Mouse (Mus musculus) midbrain, embryonic 11.5 days (tissue): Measurements from ENCODE around the gene Igfbp2. TPM values are rescaled to one million over a fixed set of nuclear protein-coding genes. Genes with fewer than 3 reads are reported as not detected.

Source experiments
- ATAC-seq: fragments of 200-750 bp; cut with Nextera tagmentation; 2 replicates; pipeline ENCODE4 v1.8.0; 2017; ENCODE audit warnings: moderate TSS enrichment, moderate library complexity; ENCODE audit not compliant: low FRiP score
- DNase-seq: peaks from one replicate; pipeline ENCODE4 v3.0.0; 2015; ENCODE audit warnings: low spot score; ENCODE audit errors: missing footprints
- H3K27ac ChIP-seq: fragments of 300-500 bp; sonication (generic); 2 replicates; pipeline ENCODE4 v1.5.1; 2014; ENCODE audit warnings: low read depth, low read length
- H3K27me3 ChIP-seq: fragments of 300-500 bp; sonication (generic); 2 replicates; pipeline ENCODE4 v1.6.1; 2014; ENCODE audit warnings: mild to moderate bottlenecking, low read length, moderate library complexity, mixed read lengths; ENCODE audit not compliant: control insufficient read depth, insufficient read depth
- H3K36me3 ChIP-seq: fragments of 300-500 bp; sonication (generic); 2 replicates; pipeline ENCODE4 v1.6.1; 2014; ENCODE audit warnings: mild to moderate bottlenecking, low read length, moderate library complexity, mixed read lengths; ENCODE audit not compliant: control insufficient read depth, insufficient read depth
- H3K4me1 ChIP-seq: fragments of 300-500 bp; sonication (generic); 2 replicates; pipeline ENCODE4 v1.6.1; 2014; ENCODE audit warnings: low read length; ENCODE audit not compliant: control insufficient read depth, insufficient read depth
- H3K4me2 ChIP-seq: fragments of 300-500 bp; sonication (generic); 2 replicates; pipeline ENCODE4 v1.6.1; 2014; ENCODE audit warnings: mild to moderate bottlenecking, moderate library complexity
- H3K4me3 ChIP-seq: fragments of 300-500 bp; sonication (generic); 2 replicates; pipeline ENCODE4 v1.5.1; 2014; ENCODE audit warnings: low read depth, low read length
- H3K9ac ChIP-seq: fragments of 300-500 bp; sonication (generic); 2 replicates; pipeline ENCODE4 v1.6.1; 2014; ENCODE audit warnings: low read length
- H3K9me3 ChIP-seq: fragments of 300-500 bp; sonication (generic); 2 replicates; pipeline ENCODE4 v1.6.1; 2016; ENCODE audit warnings: low read length; ENCODE audit not compliant: control insufficient read depth
- WGBS: fragments of 180-500 bp; shearing (Covaris S2); extraction: QIAGEN DNeasy Blood & Tissue Kit; methylation state at CpG from one replicate; pipeline ENCODE4 v1.1.7; 2014; 5-methylcytosine and 5-hydroxymethylcytosine counted together
- polyA plus RNA-seq: library from polyadenylated mRNA; unstranded; fragments of >200 nt; fragmentation: Nextera tagmentation; extraction: Ambion mirVana; gene quantifications from 2 replicates; pipeline ENCODE4 v1.2.1, GENCODE M21; 2014

Gene Igfbp2
- polyA plus RNA-seq, 1 experiment from 2014 or later: 548 TPM

DNA sequence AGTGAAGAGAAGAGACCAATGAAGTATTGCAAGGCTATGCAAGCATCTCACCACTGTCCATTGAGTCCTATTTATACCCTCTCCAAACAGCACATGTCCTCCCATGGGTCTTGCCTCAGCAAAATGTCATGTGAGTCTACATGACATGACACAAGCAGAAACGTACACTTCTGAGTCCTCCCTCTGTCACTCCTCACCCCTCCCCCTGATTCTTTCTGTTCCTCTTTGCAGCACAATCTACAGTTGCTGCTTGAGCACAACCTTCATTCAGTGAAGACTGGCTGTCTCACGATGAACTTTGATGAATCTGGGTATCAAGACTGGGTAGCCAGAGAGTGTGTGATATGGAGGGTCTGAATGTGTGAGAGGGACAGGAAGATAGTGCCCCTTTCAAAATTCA lies 28.2 kb upstream of the Igfbp2 start:
- H3K4me1 ChIP-seq: no peaks in the 10 kb centered on the region
- no peak for ATAC-seq
- 92% methylated on average over 2 of the region's 2 CpGs for WGBS

DNA sequence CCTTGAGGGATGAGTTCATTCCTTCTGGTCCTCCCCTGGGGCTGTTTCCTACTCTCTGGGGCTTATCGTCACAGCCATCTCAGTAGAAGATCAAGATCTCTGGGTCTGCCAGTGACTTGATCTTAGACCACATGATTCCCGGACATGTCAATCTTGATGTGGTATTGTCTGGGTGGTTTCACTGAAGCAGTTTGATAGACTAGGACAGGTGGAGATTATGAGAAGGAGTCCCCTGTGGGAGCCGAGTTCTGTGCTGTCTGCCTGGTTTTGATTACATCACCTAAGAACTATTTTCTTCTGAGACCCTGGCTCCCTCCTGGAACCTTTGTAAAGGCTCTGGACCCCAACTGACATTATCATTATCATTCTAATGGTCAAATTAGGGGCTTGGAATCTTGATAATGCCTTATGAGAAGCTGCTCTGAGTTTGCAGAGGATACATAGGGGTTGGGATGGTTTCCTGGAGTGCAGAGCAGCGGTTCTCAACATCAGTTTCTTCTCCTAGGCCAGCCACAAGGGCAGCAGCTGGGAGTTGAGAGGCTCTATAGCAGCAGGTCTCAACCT lies 27.1 kb upstream of the Igfbp2 start:
- no peak overlapping the region for H3K9ac ChIP-seq

More for the DNA sequence above, 28.2 kb upstream of the Igfbp2 start:
- no peak overlapping the region for H3K27ac ChIP-seq
- H3K4me2 ChIP-seq: no peak overlapping the region
- H3K4me3 ChIP-seq: no peak overlapping the region
- H3K27me3 ChIP-seq: no peaks in the 10 kb centered on the region
- H3K9me3 ChIP-seq: no peaks in the 10 kb centered on the region
- H3K36me3 ChIP-seq: no peaks in the 10 kb centered on the region
- no peak for DNase-seq
- H3K9ac ChIP-seq: no peak overlapping the region

DNA sequence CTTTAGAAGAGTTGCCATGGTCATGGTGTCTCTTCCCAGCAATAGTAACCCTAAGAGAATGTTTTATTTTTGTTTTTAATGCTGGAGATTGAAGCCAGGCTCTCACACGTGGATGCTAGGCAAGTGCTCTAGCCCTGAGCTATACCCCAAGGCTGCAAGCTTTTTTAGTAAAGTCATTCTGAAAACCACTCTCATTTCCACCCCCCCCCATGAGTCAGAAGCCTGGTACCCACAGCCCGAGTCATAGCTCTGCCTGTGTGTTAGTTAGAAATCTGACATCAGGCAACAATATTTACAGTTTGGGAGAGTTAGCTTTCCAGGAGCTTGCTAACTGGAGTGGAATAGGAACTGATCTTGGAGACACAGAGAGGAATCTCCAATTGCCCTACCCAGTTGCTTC lies 25.9 kb upstream of the Igfbp2 start:
- WGBS: 82% methylated on average over 2 of the region's 2 CpGs
- no peaks in the 10 kb centered on the region for H3K9me3 ChIP-seq
- ATAC-seq (no peak), DNase-seq (no peak)
- H3K4me2 ChIP-seq: no peak overlapping the region
- H3K27me3 ChIP-seq: no peaks in the 10 kb centered on the region
- no peak overlapping the region for H3K4me3 ChIP-seq
- H3K4me1 ChIP-seq: no peaks in the 10 kb centered on the region
- no peaks in the 10 kb centered on the region for H3K36me3 ChIP-seq
- no peak overlapping the region for H3K9ac ChIP-seq
- H3K27ac ChIP-seq: no peak overlapping the region

More for the DNA sequence above, 27.1 kb upstream of the Igfbp2 start:
- H3K27me3 ChIP-seq: no peaks in the 10 kb centered on the region
- no peak overlapping the region for H3K27ac ChIP-seq
- H3K4me3 ChIP-seq: no peak overlapping the region
- H3K36me3 ChIP-seq: no peaks in the 10 kb centered on the region
- WGBS: 70% methylated on average over 4 of the region's 4 CpGs
- no peak overlapping the region for H3K4me2 ChIP-seq
- DNase-seq (no peak), ATAC-seq (no peak)
- no peaks in the 10 kb centered on the region for H3K4me1 ChIP-seq
- H3K9me3 ChIP-seq: no peaks in the 10 kb centered on the region

DNA sequence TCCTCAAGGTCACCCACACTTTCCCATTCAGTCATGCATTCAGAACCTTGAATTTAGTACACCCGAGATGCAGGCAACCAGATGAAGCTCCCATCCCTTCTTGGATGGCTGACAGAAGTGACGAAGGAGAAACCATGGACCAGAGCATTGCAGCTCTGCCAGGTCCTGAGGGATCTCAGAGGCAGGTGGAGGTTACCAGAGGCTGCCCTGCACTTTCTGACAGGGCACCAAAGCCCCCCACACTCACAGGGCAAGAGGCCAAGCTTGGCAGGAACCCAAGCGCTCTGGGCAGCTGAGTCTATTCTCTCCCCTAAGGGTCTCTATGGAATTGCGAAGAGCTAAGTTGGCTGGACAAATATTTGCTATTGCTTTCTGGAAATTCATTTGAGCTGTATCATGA lies 20.3 kb upstream of the Igfbp2 start:
- Histone ChIP-seq H3K27me3 (no peaks in the 10 kb centered on the region), H3K4me1 (peaks cover 16% of the 10 kb centered on the region), H3K4me3 (no peak overlapping the region), H3K27ac (no peak overlapping the region), H3K9me3 (no peaks in the 10 kb centered on the region), H3K36me3 (no peaks in the 10 kb centered on the region), H3K4me2 (no peak overlapping the region), H3K9ac (no peak overlapping the region)
- WGBS: 89% methylated on average over 4 of the region's 4 CpGs
- ATAC-seq: no peak
- no peak for DNase-seq

- ATAC-seq (no peak), DNase-seq (peak; percentile 89)
- no peaks in the 10 kb centered on the region for H3K36me3 ChIP-seq
- H3K4me1 ChIP-seq: peaks cover 16% of the 10 kb centered on the region
- WGBS: 13% methylated on average over 8 of the region's 8 CpGs
- H3K9ac ChIP-seq: no peak overlapping the region
- no peaks in the 10 kb centered on the region for H3K27me3 ChIP-seq
- no peaks in the 10 kb centered on the region for H3K9me3 ChIP-seq
- H3K27ac ChIP-seq: 0 out of 2 replicates have a peak overlapping the region, but pooled peaks have one; percentile 31
- no peak overlapping the region for H3K4me3 ChIP-seq
- H3K4me2 ChIP-seq: no peak overlapping the region
These were observed 19.3 kb upstream of the Igfbp2 start for GRCm38 (mm10) chr1:72805037-72805436.

- WGBS: 8% methylated on average over 4 of the region's 4 CpGs
- Histone ChIP-seq H3K4me3 (no peak overlapping the region), H3K36me3 (no peaks in the 10 kb centered on the region), H3K9me3 (no peaks in the 10 kb centered on the region), H3K4me2 (no peak overlapping the region), H3K27ac (peak overlapping the region; percentile 79), H3K27me3 (no peaks in the 10 kb centered on the region), H3K4me1 (peaks cover 16% of the 10 kb centered on the region), H3K9ac (peak overlapping the region; percentile 38)
- ATAC-seq (peak; percentile 30; the same call in 1 of the 2 replicates), DNase-seq (no peak)
These were observed 18.7 kb upstream of the Igfbp2 start for GRCm38 (mm10) chr1:72805476-72806043.

DNA sequence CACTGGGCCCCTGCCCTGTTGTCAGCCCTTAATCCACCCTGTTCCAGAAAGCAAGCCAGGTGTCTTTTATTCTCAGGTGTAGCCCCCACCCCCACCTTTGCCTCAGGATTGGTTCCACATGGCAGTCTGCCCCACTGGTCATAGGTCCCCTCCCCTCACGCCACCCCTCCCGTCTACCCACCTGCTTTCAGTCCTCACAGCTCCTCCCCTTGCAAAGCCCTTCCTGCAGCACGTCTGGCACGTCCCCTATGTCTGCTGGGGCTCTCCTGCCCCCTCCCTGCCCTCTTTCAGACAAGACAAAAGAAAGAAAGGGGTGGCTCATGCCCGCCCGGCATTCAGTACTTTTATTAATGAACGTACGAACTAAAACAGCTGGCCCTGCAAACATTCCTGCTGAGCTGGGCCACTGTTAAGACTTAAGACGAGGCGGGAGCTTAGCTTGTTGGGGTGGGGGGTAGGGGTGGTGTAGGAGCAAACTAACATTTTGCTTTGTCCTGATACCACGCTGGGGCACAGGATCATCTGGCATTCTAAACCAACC lies 18.2 kb upstream of the Igfbp2 start:
- DNase-seq (peak; percentile 90), ATAC-seq (peak; percentile 92)
- 4% methylated on average over 11 of the region's 11 CpGs for WGBS
- H3K9me3 ChIP-seq: peaks cover 3% of the 10 kb centered on the region; the same call in 1 of the 2 replicates
- peak overlapping the region; percentile 79 for H3K27ac ChIP-seq
- H3K27me3 ChIP-seq: no peaks in the 10 kb centered on the region
- H3K4me2 ChIP-seq: peak overlapping the region; percentile 22; the same call in 1 of the 2 replicates
- H3K4me3 ChIP-seq: no peak overlapping the region
- H3K36me3 ChIP-seq: no peaks in the 10 kb centered on the region
- H3K9ac ChIP-seq: peak overlapping the region; percentile 38
- peaks cover 16% of the 10 kb centered on the region for H3K4me1 ChIP-seq

- no peaks in the 10 kb centered on the region for H3K27me3 ChIP-seq
- ATAC-seq (no peak), DNase-seq (no peak)
- no peak overlapping the region for H3K4me2 ChIP-seq
- no peak overlapping the region for H3K4me3 ChIP-seq
- H3K27ac ChIP-seq: no peak overlapping the region
- H3K36me3 ChIP-seq: no peaks in the 10 kb centered on the region
- H3K4me1 ChIP-seq: peaks cover 26% of the 10 kb centered on the region
- WGBS: 94% methylated on average over 7 of the region's 7 CpGs
- H3K9me3 ChIP-seq: peaks cover 5% of the 10 kb centered on the region; the same call in 1 of the 2 replicates
- no peak overlapping the region for H3K9ac ChIP-seq
These were observed 15.0 kb upstream of the Igfbp2 start for GRCm38 (mm10) chr1:72809304-72809703.

GRCm38 (mm10) chr1:72809951-72810675 lies 14.2 kb upstream of the Igfbp2 start:
- peaks cover 30% of the 10 kb centered on the region for H3K4me1 ChIP-seq
- no peak overlapping the region for H3K9ac ChIP-seq
- no peak overlapping the region for H3K4me3 ChIP-seq
- no peak overlapping the region for H3K4me2 ChIP-seq
- peaks cover 5% of the 10 kb centered on the region; the same call in 1 of the 2 replicates for H3K9me3 ChIP-seq
- no peak overlapping the region for H3K27ac ChIP-seq
- ATAC-seq: no peak
- DNase-seq: no peak
- no peaks in the 10 kb centered on the region for H3K36me3 ChIP-seq
- H3K27me3 ChIP-seq: no peaks in the 10 kb centered on the region
- 91% methylated on average over 7 of the region's 7 CpGs for WGBS
